Mouse (Mus musculus): ENCODE measurements around the gene Sf3b4.

GRCm38 (mm10) chr3:96168466-96169158, 3.5 kb upstream of the Sf3b4 start:
- TF ChIP-seq POLR2A (IDR thresholded peaks at IDR 0.05; ENCODE audit: insufficient read length, low read depth) (no peak), MYOD1 (IDR thresholded peaks at IDR 0.05; ENCODE audit: control insufficient read depth in 1 of 3, insufficient read length in 2 of 3, low read depth in 2 of 3) (no peak), POLR2AphosphoS2 (IDR thresholded peaks at IDR 0.05; ENCODE audit: insufficient read length, low read depth) (no peak), MAX (IDR thresholded peaks at IDR 0.05; ENCODE audit: low read depth) (no peak), USF1 (IDR thresholded peaks at IDR 0.05; ENCODE audit: low read depth) (no peak), CEBPB (IDR thresholded peaks at IDR 0.05; ENCODE audit: insufficient read depth, poor library complexity, severe bottlenecking) (no peak), TCF3 (IDR thresholded peaks at IDR 0.05; ENCODE audit: insufficient read length, low read depth) (no peak), MYOG (IDR thresholded peaks at IDR 0.05; ENCODE audit: control insufficient read depth in 1 of 3, insufficient read depth in 1 of 3, insufficient read length in 2 of 3, low read depth in 2 of 3) (no peak)

Measured in myocyte (in vitro differentiated cells).